Mouse (Mus musculus): Measurements from ENCODE around the gene Olfr1120. TPM values are rescaled to one million over a fixed set of nuclear protein-coding genes. Genes with fewer than 3 reads are reported as not detected.
A peak's percentile ranks its signal among the peaks of the same experiment; 100 is the strongest.
"Not testable (repeated sequence)": the region's sequence is repeated elsewhere in the genome, so short reads cannot be mapped to it uniquely, and the experiment has no call there.

Olfr1120 gene
- total and polyA plus RNA-seq, 2 experiments from 2014 or later = not detected

GRCm38 (mm10) chr2:87394686-87395085 lies 40.1 kb downstream of the Olfr1120 start:
- not testable (repeated sequence) for H3K4me3 ChIP-seq (ENCODE audit: low read length); H3K9ac ChIP-seq (replicated peaks; ENCODE audit: low read length); H3K4me1 ChIP-seq (ENCODE audit: insufficient read depth, low read length); H3K27ac ChIP-seq; H3K36me3 ChIP-seq (ENCODE audit: insufficient read depth, low read length); H3K27me3 ChIP-seq (ENCODE audit: insufficient read depth, low read length); H3K9me3 ChIP-seq (ENCODE audit: low read length); H3K4me2 ChIP-seq (ENCODE audit: low read depth, low read length)
- ATAC-seq = 0 out of 2 replicates have a peak, but pooled peaks have one; percentile 7
- WGBS = 77% methylated on average over 7 of the region's 7 CpGs
- TF ChIP-seq CTCF (IDR thresholded peaks at IDR 0.05; ENCODE audit: low read depth) = peak; percentile 39; the same call in 1 of the 2 replicates
- peak; percentile 56 for DNase-seq (ENCODE audit: low spot score)

Other genes with a start within 250 kb of the Olfr1120 start
- gene Olfr259, start 240.2 kb upstream of the Olfr1120 start, total RNA-seq (2014; rRNA removed) = not detected in 2 replicates
- gene Olfr259, start 240.2 kb upstream of the Olfr1120 start, polyA plus RNA-seq (2015; fragmentation: Nextera tagmentation; extraction: Ambion mirVana) = not detected in 2 replicates
- not detected in 2 replicates for gene Olfr1110, start 214.5 kb upstream of the Olfr1120 start, total RNA-seq (2014; rRNA removed)
- gene Olfr1110, start 214.5 kb upstream of the Olfr1120 start, polyA plus RNA-seq (2015; fragmentation: Nextera tagmentation; extraction: Ambion mirVana) = not detected in 2 replicates
- gene Olfr1111, start 202.2 kb upstream of the Olfr1120 start, total RNA-seq (2014; rRNA removed) = not detected in 2 replicates
- gene Olfr1111, start 202.2 kb upstream of the Olfr1120 start, polyA plus RNA-seq (2015; fragmentation: Nextera tagmentation; extraction: Ambion mirVana) = not detected in 2 replicates
- not detected in 2 replicates for gene Olfr1112, start 167.0 kb upstream of the Olfr1120 start, total RNA-seq (2014; rRNA removed)
- not detected in 2 replicates for gene Olfr1112, start 167.0 kb upstream of the Olfr1120 start, polyA plus RNA-seq (2015; fragmentation: Nextera tagmentation; extraction: Ambion mirVana)
- not detected in 2 replicates for gene Olfr1113, start 145.8 kb upstream of the Olfr1120 start, total RNA-seq (2014; rRNA removed)
- gene Olfr1113, start 145.8 kb upstream of the Olfr1120 start, polyA plus RNA-seq (2015; fragmentation: Nextera tagmentation; extraction: Ambion mirVana) = not detected in 2 replicates
- gene Olfr1115, start 106.8 kb upstream of the Olfr1120 start, total RNA-seq (2014; rRNA removed) = not detected in 2 replicates
- gene Olfr1115, start 106.8 kb upstream of the Olfr1120 start, polyA plus RNA-seq (2015; fragmentation: Nextera tagmentation; extraction: Ambion mirVana) = not detected in 2 replicates
- gene Olfr1116, start 87.3 kb upstream of the Olfr1120 start, total RNA-seq (2014; rRNA removed) = not detected in 2 replicates
- gene Olfr1116, start 87.3 kb upstream of the Olfr1120 start, polyA plus RNA-seq (2015; fragmentation: Nextera tagmentation; extraction: Ambion mirVana) = not detected in 2 replicates
- not detected in 2 replicates for gene Olfr1118, start 47.2 kb upstream of the Olfr1120 start, total RNA-seq (2014; rRNA removed)
- gene Olfr1118, start 47.2 kb upstream of the Olfr1120 start, polyA plus RNA-seq (2015; fragmentation: Nextera tagmentation; extraction: Ambion mirVana) = not detected in 2 replicates
- not detected in 2 replicates for gene Olfr1121, start 15.1 kb downstream of the Olfr1120 start, total RNA-seq (2014; rRNA removed)
- gene Olfr1121, start 15.1 kb downstream of the Olfr1120 start, polyA plus RNA-seq (2015; fragmentation: Nextera tagmentation; extraction: Ambion mirVana) = not detected in 2 replicates
- gene Olfr1122, start 31.0 kb downstream of the Olfr1120 start, total RNA-seq (2014; rRNA removed) = not detected in 2 replicates
- not detected in 2 replicates for gene Olfr1122, start 31.0 kb downstream of the Olfr1120 start, polyA plus RNA-seq (2015; fragmentation: Nextera tagmentation; extraction: Ambion mirVana)
- not detected in 2 replicates for gene Olfr1123, start 61.8 kb downstream of the Olfr1120 start, total RNA-seq (2014; rRNA removed)
- not detected in 2 replicates for gene Olfr1123, start 61.8 kb downstream of the Olfr1120 start, polyA plus RNA-seq (2015; fragmentation: Nextera tagmentation; extraction: Ambion mirVana)
- gene Olfr1124, start 75.5 kb downstream of the Olfr1120 start, total RNA-seq (2014; rRNA removed) = not detected in 2 replicates
- gene Olfr1124, start 75.5 kb downstream of the Olfr1120 start, polyA plus RNA-seq (2015; fragmentation: Nextera tagmentation; extraction: Ambion mirVana) = 0.08 TPM in 1 of 2 replicates, not detected in the other
- not detected in 2 replicates for gene Olfr1126, start 99.1 kb downstream of the Olfr1120 start, total RNA-seq (2014; rRNA removed)
- gene Olfr1126, start 99.1 kb downstream of the Olfr1120 start, polyA plus RNA-seq (2015; fragmentation: Nextera tagmentation; extraction: Ambion mirVana) = not detected in 2 replicates
- gene Pramel7, start 142.3 kb downstream of the Olfr1120 start, total RNA-seq (2014; rRNA removed) = not detected in 2 replicates
- not detected in 2 replicates for gene Pramel7, start 142.3 kb downstream of the Olfr1120 start, polyA plus RNA-seq (2015; fragmentation: Nextera tagmentation; extraction: Ambion mirVana)
- not detected in 2 replicates for gene Pramel6, start 151.8 kb downstream of the Olfr1120 start, total RNA-seq (2014; rRNA removed)
- not detected in 2 replicates for gene Pramel6, start 151.8 kb downstream of the Olfr1120 start, polyA plus RNA-seq (2015; fragmentation: Nextera tagmentation; extraction: Ambion mirVana)
- 0.14 TPM in 1 of 2 replicates, not detected in the other for gene Olfr153, start 177.0 kb downstream of the Olfr1120 start, total RNA-seq (2014; rRNA removed)
- not detected in 2 replicates for gene Olfr153, start 177.0 kb downstream of the Olfr1120 start, polyA plus RNA-seq (2015; fragmentation: Nextera tagmentation; extraction: Ambion mirVana)
- gene Olfr1128, start 190.7 kb downstream of the Olfr1120 start, total RNA-seq (2014; rRNA removed) = not detected in 2 replicates
- not detected in 2 replicates for gene Olfr1128, start 190.7 kb downstream of the Olfr1120 start, polyA plus RNA-seq (2015; fragmentation: Nextera tagmentation; extraction: Ambion mirVana)
- not detected in 2 replicates for gene Olfr1129, start 219.1 kb downstream of the Olfr1120 start, total RNA-seq (2014; rRNA removed)
- gene Olfr1129, start 219.1 kb downstream of the Olfr1120 start, polyA plus RNA-seq (2015; fragmentation: Nextera tagmentation; extraction: Ambion mirVana) = not detected in 2 replicates